Mouse (Mus musculus) inflammation-experienced regulatory T-cells (primary cell): ENCODE results near the gene Bmpr1a. TPM values are rescaled to one million over a fixed set of nuclear protein-coding genes. Genes with fewer than 3 reads are reported as not detected.

Experiments
- polyA plus RNA-seq, 2 experiments: library from polyadenylated mRNA; unstranded; fragments of 100-300 nt; shearing (Covaris generic); gene quantifications; one replicate each; pipeline ENCODE4 v1.2.1; 2017

Bmpr1a gene
- polyA plus RNA-seq, result 1 to 10 TPM; 1.7 to 8.0 TPM

DNA sequence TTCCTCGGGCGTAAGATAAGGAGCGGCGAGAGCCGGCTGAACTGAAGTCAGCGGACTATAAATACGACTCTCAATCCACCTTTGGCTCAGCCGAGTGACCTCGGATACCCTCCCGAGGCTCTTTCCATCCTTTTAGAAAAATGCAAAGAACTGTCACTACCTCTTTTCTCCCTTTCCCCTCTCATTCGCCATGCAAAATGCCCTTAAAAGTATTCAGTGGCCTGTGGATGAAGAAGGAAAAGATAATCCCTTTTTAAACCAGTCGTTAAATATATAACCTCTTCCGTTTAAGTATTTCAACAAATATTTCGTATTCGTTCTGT, at the start of gene Bmpr1a:
TSS of gene Bmpr1a (minus strand) at position 17 of the 323 bp plus-strand sequence.

GRCm38 (mm10) chr14:34522701-34523100, 19.6 kb upstream of the Bmpr1a start, which contains the start of gene 9230112D13Rik:
TSS of gene 9230112D13Rik (minus strand) at chr14:34522801.

DNA sequence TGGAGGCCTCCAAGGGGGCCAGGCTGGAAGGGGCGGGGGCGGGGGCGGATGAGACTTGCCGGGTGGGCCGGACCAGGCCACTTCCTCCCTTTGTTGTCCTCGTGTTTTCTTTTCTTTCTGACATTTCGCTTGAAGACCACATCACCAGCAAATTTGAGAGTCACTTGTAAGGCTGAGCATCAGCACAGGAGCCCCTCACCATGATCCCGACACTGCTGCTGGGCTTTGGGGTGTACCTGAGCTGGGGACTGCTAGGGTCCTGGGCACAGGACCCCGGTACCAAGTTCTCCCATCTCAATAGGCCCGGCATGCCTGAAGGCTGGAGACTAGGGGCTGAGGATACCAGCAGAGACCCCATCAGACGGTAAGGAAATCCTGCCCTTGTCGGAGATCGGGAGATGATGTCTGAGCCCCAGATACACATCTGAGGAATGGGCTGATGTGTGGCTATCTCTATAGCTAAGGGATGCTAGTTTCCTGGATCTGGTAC, 127.7 kb downstream of the Bmpr1a start, which contains the start of gene Mmrn2:
TSS of gene Mmrn2 (plus strand) at position 51 of the 490 bp plus-strand sequence.

DNA sequence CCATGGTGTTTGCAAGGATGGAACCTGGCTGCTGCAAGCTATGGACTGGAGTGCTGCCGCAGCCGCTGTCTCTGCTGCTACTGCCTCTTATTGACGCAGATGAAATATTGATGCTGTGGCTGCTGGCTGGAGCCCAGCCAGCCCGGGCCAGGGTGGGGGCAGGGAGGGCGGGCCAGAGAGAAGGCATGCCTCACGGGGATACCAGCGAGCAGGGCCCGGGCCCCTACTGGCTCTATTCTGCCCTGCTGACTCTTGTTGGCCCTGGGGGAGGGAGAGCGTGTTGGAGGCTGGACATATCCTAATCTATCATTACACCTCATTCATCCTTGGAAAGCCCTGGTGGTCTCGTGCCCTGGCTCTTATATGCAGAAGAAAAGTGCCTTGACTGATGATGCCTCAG, 128.6 kb downstream of the Bmpr1a start, which contains the start of gene Sncg:
TSS of gene Sncg (minus strand) at position 213 of the 400 bp plus-strand sequence.

Other genes with a start within 250 kb of the Bmpr1a start
- 10 to 100 TPM; 18.5 to 19.2 TPM for gene Shld2, start 192.8 kb downstream of the Bmpr1a start, polyA plus RNA-seq
- gene Glud1, start 192.6 kb downstream of the Bmpr1a start, polyA plus RNA-seq, result 100 to 1,000 TPM; 122 to 130 TPM
- gene Fam25c, start 147.9 kb downstream of the Bmpr1a start, polyA plus RNA-seq, result not detected
- 1 to 10 TPM in 1 of 2 experiments, under 1 TPM in 1; 0.19 to 2.9 TPM for gene Sncg, start 128.6 kb downstream of the Bmpr1a start, polyA plus RNA-seq
- under 1 TPM; 0.20 to 0.81 TPM for gene Mmrn2, start 127.9 kb downstream of the Bmpr1a start, polyA plus RNA-seq
- gene 9230112D13Rik, start 19.5 kb upstream of the Bmpr1a start, polyA plus RNA-seq, result 1 to 10 TPM in 1 of 2 experiments, not detected in 1; 1.4 TPM
- 1 to 10 TPM in 1 of 2 experiments, under 1 TPM in 1; 0.42 to 1.2 TPM for gene Ldb3, start 85.3 kb upstream of the Bmpr1a start, polyA plus RNA-seq
- 1 to 10 TPM in 1 of 2 experiments, not detected in 1; 2.0 TPM for gene Opn4, start 96.8 kb upstream of the Bmpr1a start, polyA plus RNA-seq
- 100 to 1,000 TPM in 1 of 2 experiments, 10 to 100 TPM in 1; 86.1 to 107 TPM for gene Wapl, start 170.6 kb upstream of the Bmpr1a start, polyA plus RNA-seq